Mouse (Mus musculus) kidney, postnatal 0 days (tissue): ENCODE measurements around the gene Cltb. TPM values are rescaled to one million over a fixed set of nuclear protein-coding genes. Genes with fewer than 3 reads are reported as not detected.

ENCODE experiments used
- ATAC-seq: fragments of 200-750 bp; cut with Nextera tagmentation; replicated peaks from 2 replicates; pipeline ENCODE4 v1.8.0; 2017; ENCODE audit warnings: low read depth, moderate number of reproducible peaks, moderate TSS enrichment, moderate library complexity; ENCODE audit not compliant: low FRiP score
- DNase-seq: peaks from one replicate; pipeline ENCODE4 v3.0.0-alpha.2; 2016; ENCODE audit warnings: low spot score
- H3K27ac ChIP-seq: fragments of 300-500 bp; sonication (generic); 2 replicates; pipeline ENCODE4 v1.5.1; 2014; ENCODE audit warnings: mild to moderate bottlenecking
- H3K27me3 ChIP-seq: fragments of 300-500 bp; sonication (generic); 2 replicates; pipeline ENCODE4 v1.6.1; 2014; ENCODE audit warnings: low read length, mixed read lengths; ENCODE audit not compliant: insufficient read depth
- H3K36me3 ChIP-seq: fragments of 300-500 bp; sonication (generic); 2 replicates; pipeline ENCODE4 v1.6.1; 2014; ENCODE audit warnings: low read length, mixed read lengths; ENCODE audit not compliant: insufficient read depth
- H3K4me1 ChIP-seq: fragments of 300-500 bp; sonication (generic); replicated peaks from 2 replicates; pipeline ENCODE4 v1.6.1; 2014; ENCODE audit warnings: antibody characterized with exemption, low read length, mixed read lengths; ENCODE audit not compliant: insufficient read depth
- H3K4me2 ChIP-seq: fragments of 300-500 bp; sonication (generic); 2 replicates; pipeline ENCODE4 v1.6.1; 2014; ENCODE audit warnings: mild to moderate bottlenecking, low read length, moderate library complexity, mixed read lengths
- H3K4me3 ChIP-seq: fragments of 300-500 bp; sonication (generic); replicated peaks from 2 replicates; pipeline ENCODE4 v1.5.1; 2014; ENCODE audit warnings: low read depth, low read length
- H3K9ac ChIP-seq: fragments of 300-500 bp; sonication (generic); 2 replicates; pipeline ENCODE4 v1.6.1; 2014; ENCODE audit warnings: low read depth, low read length
- H3K9me3 ChIP-seq: fragments of 300-500 bp; sonication (generic); replicated peaks from 2 replicates; pipeline ENCODE4 v1.6.1; 2016; ENCODE audit warnings: low read length, inconsistent platforms, mixed read lengths
- CTCF ChIP-seq: IDR thresholded peaks from 2 replicates; pipeline ENCODE4 v1.5.1; 2016; ENCODE audit warnings: antibody characterized with exemption, low read depth, mild to moderate bottlenecking, moderate library complexity
- WGBS: fragments of 180-500 bp; shearing (Covaris S2); extraction: QIAGEN DNeasy Blood & Tissue Kit; methylation state at CpG from one replicate; pipeline ENCODE4 v1.1.7; 2014; 5-methylcytosine and 5-hydroxymethylcytosine counted together
- polyA plus RNA-seq: library from polyadenylated mRNA; unstranded; fragments of >200 nt; fragmentation: Nextera tagmentation; extraction: Ambion mirVana; gene quantifications from 2 replicates; pipeline ENCODE4 v1.2.1, GENCODE M21; 2015

Gene Cltb
- polyA plus RNA-seq, 1 experiment from 2014 or later: 68.7 TPM

DNA sequence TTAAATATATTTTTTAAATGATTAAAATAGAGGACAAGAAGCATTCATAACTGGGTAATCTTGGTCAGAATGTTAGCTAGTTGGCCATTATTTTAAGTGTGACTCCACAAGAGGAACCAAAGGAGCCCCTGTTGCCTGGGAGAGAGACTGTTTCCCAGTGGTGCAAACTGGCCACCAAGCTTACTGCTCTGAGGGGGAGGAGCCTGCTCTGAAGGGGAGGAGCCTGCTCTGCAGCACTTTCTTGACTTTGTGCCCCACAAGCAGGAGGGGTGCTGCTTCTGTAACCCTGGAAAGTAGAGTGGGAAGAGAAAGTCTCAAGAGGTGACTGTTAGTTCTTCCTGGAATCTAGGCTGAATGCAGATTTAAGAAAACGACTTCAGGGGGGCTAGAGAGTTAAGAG lies 41.9 kb downstream of the Cltb start:
- no peaks in the 10 kb centered on the region for H3K27me3 ChIP-seq
- peaks cover 2% of the 10 kb centered on the region; the same call in 1 of the 2 replicates for H3K4me1 ChIP-seq
- no peak overlapping the region for H3K4me2 ChIP-seq
- no peak for TF ChIP-seq CTCF
- no peak overlapping the region for H3K4me3 ChIP-seq
- no peaks in the 10 kb centered on the region for H3K36me3 ChIP-seq
- DNase-seq (no peak), ATAC-seq (no peak)
- no peak overlapping the region for H3K9ac ChIP-seq
- no peaks in the 10 kb centered on the region for H3K9me3 ChIP-seq
- 55% methylated on average over 1 of the region's 1 CpGs for WGBS
- H3K27ac ChIP-seq: no peak overlapping the region

DNA sequence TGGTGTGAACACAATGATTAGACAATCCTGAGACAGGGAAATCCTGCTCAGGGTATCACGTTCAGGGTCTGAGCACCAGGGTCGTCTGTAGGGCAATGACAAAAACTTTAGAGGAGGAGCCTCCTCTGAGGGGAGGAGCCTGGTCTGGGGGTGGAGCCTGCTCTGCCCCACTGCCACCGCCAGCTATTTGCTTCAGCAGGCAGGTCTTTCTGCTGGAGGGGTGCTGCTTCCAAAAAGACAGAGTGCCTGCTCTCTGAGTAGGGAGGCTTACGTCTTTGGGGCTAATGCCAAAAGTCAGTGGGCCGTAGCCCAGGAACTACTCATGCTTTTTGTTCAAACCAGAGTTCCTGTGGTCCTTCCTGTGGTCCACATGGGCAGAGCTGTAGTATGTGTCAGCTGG lies 42.8 kb downstream of the Cltb start:
- H3K27me3 ChIP-seq: no peaks in the 10 kb centered on the region
- 47% methylated on average over 5 of the region's 5 CpGs for WGBS
- H3K27ac ChIP-seq: no peak overlapping the region
- no peak overlapping the region for H3K4me3 ChIP-seq
- peaks cover 7% of the 10 kb centered on the region; the same call in 1 of the 2 replicates for H3K4me1 ChIP-seq
- H3K4me2 ChIP-seq: no peak overlapping the region
- no peaks in the 10 kb centered on the region for H3K36me3 ChIP-seq
- TF ChIP-seq CTCF: no peak
- H3K9ac ChIP-seq: no peak overlapping the region
- DNase-seq (no peak), ATAC-seq (no peak)
- H3K9me3 ChIP-seq: no peaks in the 10 kb centered on the region

DNA sequence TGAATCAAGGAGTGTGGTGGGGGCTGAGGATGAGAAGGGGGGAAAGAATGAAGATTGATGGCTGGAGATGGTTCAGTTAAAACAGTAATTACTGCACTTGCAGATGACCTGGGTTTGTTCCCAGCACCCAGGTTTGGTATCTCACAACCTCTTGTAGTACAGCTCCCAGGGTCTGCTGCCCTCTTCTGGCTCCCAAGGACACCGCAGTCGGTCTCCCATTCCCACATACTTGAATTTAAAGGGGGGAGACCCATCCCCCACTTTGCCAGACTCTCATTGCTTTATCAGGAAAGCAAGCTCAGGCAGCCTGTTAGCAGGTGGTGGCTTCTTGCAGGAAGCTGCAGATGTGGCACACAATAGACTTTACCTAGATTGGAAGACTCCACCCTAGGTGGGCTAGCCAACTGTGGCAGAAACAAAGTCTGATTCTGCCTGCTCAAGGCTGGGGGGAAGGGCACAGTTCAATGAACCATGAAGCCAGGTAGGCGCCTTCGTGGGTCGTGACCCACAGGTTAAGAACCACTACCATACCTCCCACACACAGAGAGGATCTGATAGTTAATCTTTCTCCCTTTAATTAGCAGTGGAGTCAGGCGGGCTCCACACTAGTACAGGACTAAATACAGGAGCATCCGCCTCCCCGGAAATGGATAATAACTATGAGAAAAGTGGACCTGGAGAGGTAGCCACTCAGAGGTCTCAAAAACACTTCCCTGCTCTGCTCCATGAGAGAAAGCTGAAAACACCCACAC lies 45.4 kb downstream of the Cltb start:
- peak; percentile 34 for ATAC-seq
- H3K27me3 ChIP-seq: no peaks in the 10 kb centered on the region
- TF ChIP-seq CTCF: peak; percentile 66
- H3K4me1 ChIP-seq: peaks cover 7% of the 10 kb centered on the region
- peak overlapping the region; percentile 77 for H3K27ac ChIP-seq
- peak overlapping the region; percentile 72 for H3K4me2 ChIP-seq
- 39% methylated on average over 8 of the region's 8 CpGs for WGBS
- H3K9me3 ChIP-seq: no peaks in the 10 kb centered on the region
- peaks cover 12% of the 10 kb centered on the region; the same call in 1 of the 2 replicates for H3K36me3 ChIP-seq
- peak; percentile 68 for DNase-seq
- H3K9ac ChIP-seq: peak overlapping the region; percentile 8; the same call in 1 of the 2 replicates
- peak overlapping the region; percentile 91 for H3K4me3 ChIP-seq

DNA sequence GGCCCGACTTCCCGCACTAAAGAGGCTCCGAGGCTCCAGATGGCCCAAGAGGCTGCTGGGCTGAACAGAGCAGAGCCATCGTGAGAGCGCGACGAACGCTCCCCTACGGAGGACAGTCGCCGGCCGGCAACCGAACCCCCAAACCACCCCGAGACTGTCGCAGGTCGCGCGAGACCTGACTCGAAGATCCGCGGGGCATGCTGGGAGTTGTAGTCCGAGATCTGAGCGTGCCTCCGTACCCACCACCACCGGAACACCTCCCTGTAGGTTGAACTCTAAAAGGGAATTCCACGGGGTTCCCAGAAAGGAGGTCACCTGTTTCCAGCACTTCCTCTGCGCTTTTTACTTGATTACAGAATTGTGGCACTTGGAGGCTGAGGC lies 46.0 kb downstream of the Cltb start, which contains the start of gene 4833439L19Rik:
TSS of gene 4833439L19Rik (minus strand) at position 235 of the 381 bp plus-strand sequence.
- DNase-seq (peak; percentile 96), ATAC-seq (peak; percentile 86)
- peaks cover 13% of the 10 kb centered on the region; the same call in 1 of the 2 replicates for H3K36me3 ChIP-seq
- peak within 1 kb of the TSS; percentile 72 for H3K4me2 ChIP-seq
- H3K4me3 ChIP-seq: peak within 1 kb of the TSS; percentile 91
- H3K27me3 ChIP-seq: no peaks in the 10 kb centered on the region
- TF ChIP-seq CTCF: no peak
- H3K27ac ChIP-seq: peak within 1 kb of the TSS; percentile 77
- WGBS: 0% methylated on average over 27 of the region's 27 CpGs
- peaks cover 7% of the 10 kb centered on the region for H3K4me1 ChIP-seq
- no peaks in the 10 kb centered on the region for H3K9me3 ChIP-seq
- peak within 1 kb of the TSS; percentile 98 for H3K9ac ChIP-seq

DNA sequence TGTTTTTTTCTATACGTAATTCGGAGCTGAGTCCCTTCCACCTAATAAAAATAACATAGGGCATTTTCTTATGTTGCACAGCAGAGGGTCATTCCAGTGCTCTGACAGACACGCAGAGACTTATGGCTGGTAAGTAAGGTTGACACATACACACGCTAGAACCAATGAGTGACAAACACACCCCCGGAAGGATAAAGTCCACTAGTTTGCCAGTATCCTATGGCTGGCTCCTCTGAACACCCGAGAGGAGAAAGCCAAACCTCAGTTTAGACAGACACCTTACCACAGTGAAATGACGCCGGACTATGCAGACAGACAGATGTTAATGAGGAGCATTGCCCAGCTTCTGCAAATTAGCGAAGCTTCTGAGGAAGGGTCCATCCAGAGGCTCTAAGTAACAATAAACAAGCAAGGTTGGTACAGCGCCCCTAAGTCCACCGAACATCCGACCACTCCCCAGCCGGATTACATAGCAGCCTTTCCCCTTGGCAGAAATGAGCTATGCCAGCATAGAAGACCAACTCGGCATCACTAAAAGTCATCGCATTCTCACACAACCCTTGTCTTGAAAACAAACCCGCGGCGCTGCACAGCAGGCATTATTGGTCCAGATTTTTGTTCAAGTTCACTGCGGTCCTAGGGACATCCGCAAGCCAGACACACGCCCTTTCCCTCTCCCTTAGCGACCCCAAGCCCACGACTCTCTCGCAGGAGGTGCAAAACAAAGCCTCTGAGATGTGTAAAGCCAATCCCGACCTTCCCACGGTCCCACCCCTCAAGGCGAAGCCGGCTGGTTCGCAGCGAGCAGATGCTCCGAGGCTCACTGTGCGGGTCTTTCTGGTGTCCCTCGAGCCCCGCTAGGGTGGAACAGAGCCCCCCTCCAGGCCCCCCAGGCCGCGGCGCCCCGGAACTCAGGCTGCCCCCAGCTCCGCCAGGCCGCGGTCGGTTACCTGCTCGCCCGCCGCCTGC lies 46.6 kb downstream of the Cltb start:
- ATAC-seq (no peak; the same call in 1 of the 2 replicates), DNase-seq (peak; percentile 30)
- 8% methylated on average over 45 of the region's 45 CpGs for WGBS
- peak overlapping the region; percentile 91 for H3K4me3 ChIP-seq
- peak overlapping the region; percentile 76 for H3K27ac ChIP-seq
- peak overlapping the region; percentile 72 for H3K4me2 ChIP-seq
- TF ChIP-seq CTCF: no peak
- peaks cover 20% of the 10 kb centered on the region; the same call in 1 of the 2 replicates for H3K36me3 ChIP-seq
- H3K27me3 ChIP-seq: no peaks in the 10 kb centered on the region
- no peaks in the 10 kb centered on the region for H3K9me3 ChIP-seq
- peak overlapping the region; percentile 98 for H3K9ac ChIP-seq
- peaks cover 7% of the 10 kb centered on the region for H3K4me1 ChIP-seq

DNA sequence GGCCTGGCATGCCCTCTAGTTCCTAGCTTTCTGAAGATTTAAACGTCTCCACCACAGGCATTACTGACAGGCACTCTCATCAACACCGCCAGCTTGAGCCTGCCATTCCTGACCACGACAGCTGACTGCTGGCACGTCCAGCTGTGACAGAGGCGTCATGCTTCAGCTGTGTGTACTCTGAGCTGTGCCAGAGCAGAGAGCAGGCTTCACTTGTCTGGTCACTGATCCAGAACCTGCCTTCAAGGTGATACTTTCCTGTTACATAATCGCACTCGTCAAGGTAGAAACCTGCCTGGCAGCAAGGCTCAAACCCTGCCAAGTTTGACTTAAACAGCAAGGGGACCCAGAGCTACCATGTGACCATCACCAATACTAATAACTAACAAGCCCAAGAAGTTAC lies 48.6 kb downstream of the Cltb start:
- peak overlapping the region; percentile 80; the same call in 1 of the 2 replicates for H3K27ac ChIP-seq
- WGBS: 42% methylated on average over 7 of the region's 7 CpGs
- peak; percentile 83 for ATAC-seq

More for the DNA sequence above, 48.6 kb downstream of the Cltb start:
- no peak for TF ChIP-seq CTCF
- Histone ChIP-seq H3K9me3 (no peaks in the 10 kb centered on the region), H3K9ac (no peak overlapping the region), H3K4me3 (no peak overlapping the region), H3K4me2 (no peak overlapping the region), H3K4me1 (peaks cover 7% of the 10 kb centered on the region), H3K36me3 (peaks cover 37% of the 10 kb centered on the region; the same call in 1 of the 2 replicates), H3K27me3 (no peaks in the 10 kb centered on the region)
- DNase-seq: peak; percentile 44
